Mouse (Mus musculus): Measurements from ENCODE around the gene Foxp1. TPM values are rescaled to one million over a fixed set of nuclear protein-coding genes. Genes with fewer than 3 reads are reported as not detected.

Gene Foxp1
- total and polyA plus RNA-seq, 3 experiments: 16.1 to 42.0 TPM; not detected in 1

DNA sequence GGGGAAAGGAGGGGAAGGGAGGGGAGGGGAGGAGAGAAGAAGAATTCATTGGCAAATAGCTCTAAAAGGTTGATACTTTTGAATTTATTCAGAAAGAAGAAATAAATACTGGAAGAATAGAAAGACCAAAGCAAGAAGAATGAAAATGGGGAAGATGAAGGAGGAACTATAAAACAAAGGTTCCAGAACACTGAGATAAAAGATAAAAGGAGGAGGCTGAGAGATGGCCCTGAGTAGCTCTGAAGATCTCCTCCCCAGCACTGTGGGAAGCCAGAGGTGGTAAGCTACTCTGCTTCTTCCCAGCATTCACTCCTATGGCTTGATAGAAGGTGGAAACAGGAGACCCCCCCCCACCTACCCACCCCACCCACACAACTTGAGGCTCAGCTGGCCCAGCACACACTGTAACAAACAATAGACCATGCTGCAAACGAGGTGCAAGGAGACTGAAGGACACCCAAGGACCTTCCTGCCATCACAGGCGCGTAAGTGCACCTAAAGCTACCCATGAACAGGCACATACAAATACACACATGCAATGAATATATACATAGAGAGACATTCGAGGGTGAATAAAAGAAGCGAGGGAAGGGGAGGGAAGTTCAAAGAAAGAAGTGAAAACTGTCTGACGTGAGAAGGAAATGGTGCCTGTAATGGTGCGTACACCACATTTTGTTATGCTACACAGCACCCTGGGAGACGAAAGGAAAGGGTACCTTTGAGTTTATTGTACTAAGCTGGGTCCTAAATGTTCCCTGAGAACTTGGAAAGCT lies 200.2 kb downstream of the Foxp1 start:
- H3K36me3 ChIP-seq (ENCODE audit: control insufficient read depth in 1 of 2, insufficient read depth in 2 of 2, low read length in 2 of 2): peaks cover 0 to 8% of the 10 kb centered on the region in 2 experiments; a peak in 2 of 4 replicates
- TF ChIP-seq HCFC1 (IDR thresholded peaks at IDR 0.05; ENCODE audit: low read depth, low read length) (no peak), GATA1 (IDR thresholded peaks at IDR 0.05; ENCODE audit: low read depth, low read length) (peak; percentile 67), ELF1 (IDR thresholded peaks at IDR 0.05; ENCODE audit: low read depth, low read length) (no peak), EP300 (IDR thresholded peaks at IDR 0.05; ENCODE audit: low read depth in 1 of 2, low read length in 2 of 2) (peak in 1 of 2 experiments; percentile 68; a peak in 2 of 4 replicates), RCOR1 (IDR thresholded peaks at IDR 0.05; ENCODE audit: low read depth, low read length) (peak; percentile 56), ZKSCAN1 (IDR thresholded peaks at IDR 0.05; ENCODE audit: low read depth, low read length) (no peak)
- H3K4me3 ChIP-seq (ENCODE audit: control insufficient read depth in 1 of 2, insufficient read depth in 1 of 2, low read depth in 2 of 2, low read length in 2 of 2): no peak overlapping the region
- peaks cover 0 to 6% of the 10 kb centered on the region in 2 experiments; a peak in 3 of 4 replicates for H3K4me1 ChIP-seq (ENCODE audit: control insufficient read depth in 1 of 2, insufficient read depth in 2 of 2, low read length in 2 of 2)
- H3K9ac ChIP-seq (ENCODE audit: control insufficient read depth, low read depth, low read length, poor library complexity, severe bottlenecking): no peak overlapping the region
- H3K27me3 ChIP-seq (ENCODE audit: control insufficient read depth in 1 of 2, insufficient read depth in 2 of 2, low read length in 2 of 2): no peaks in the 10 kb centered on the region
- no peak overlapping the region for H3K27ac ChIP-seq (ENCODE audit: control insufficient read depth, low read depth, low read length)
- peak; percentile 52 for DNase-seq (ENCODE audit: low read depth, low spot score)
- H3K9me3 ChIP-seq (replicated peaks; ENCODE audit: insufficient read depth, low read length): no peaks in the 10 kb centered on the region
- H3K79me2 ChIP-seq (ENCODE audit: control insufficient read depth, insufficient read depth, low read length, poor library complexity): no peaks in the 10 kb centered on the region

DNA sequence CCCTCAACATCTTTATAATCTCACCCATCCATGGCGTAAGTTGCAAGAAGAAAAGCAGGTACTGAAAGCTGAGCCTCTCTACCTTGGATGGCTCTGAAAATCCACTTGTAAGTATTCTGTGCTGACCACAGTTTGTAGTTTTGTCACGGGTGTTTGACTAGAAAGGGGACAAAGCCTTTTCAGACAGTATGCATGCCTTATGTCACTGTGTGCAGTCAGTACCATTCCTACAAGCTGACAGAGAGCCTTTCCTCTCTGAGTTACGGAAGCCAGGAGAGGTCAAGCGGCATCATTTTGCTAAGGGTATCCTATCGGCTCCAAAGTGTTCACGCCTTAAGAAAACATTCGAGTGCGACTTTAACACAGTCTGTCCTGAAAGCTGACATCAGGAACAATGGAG lies 202.1 kb downstream of the Foxp1 start:
- no peak overlapping the region for H3K27ac ChIP-seq (ENCODE audit: control insufficient read depth, low read depth, low read length)
- H3K79me2 ChIP-seq (ENCODE audit: control insufficient read depth, insufficient read depth, low read length, poor library complexity): no peaks in the 10 kb centered on the region
- H3K36me3 ChIP-seq (ENCODE audit: control insufficient read depth in 1 of 2, insufficient read depth in 2 of 2, low read length in 2 of 2): peaks cover 0 to 8% of the 10 kb centered on the region in 2 experiments; a peak in 2 of 4 replicates
- TF ChIP-seq SIN3A (IDR thresholded peaks at IDR 0.05; ENCODE audit: low read length): no peak
- no peak for TF ChIP-seq CTCF (IDR thresholded peaks at IDR 0.05 in 2 of 3, conservative IDR thresholded peaks at IDR 0.05 in 1 of 3; ENCODE audit: control insufficient read depth in 1 of 3, insufficient read depth in 1 of 3, low read depth in 2 of 3, low read length in 3 of 3, poor library complexity in 1 of 3, severe bottlenecking in 1 of 3)
- no peak for TF ChIP-seq MYC (IDR thresholded peaks at IDR 0.05; ENCODE audit: low read depth, low read length)
- no peak for TF ChIP-seq MXI1 (IDR thresholded peaks at IDR 0.05; ENCODE audit: low read depth, low read length)
- TF ChIP-seq ZC3H11A (IDR thresholded peaks at IDR 0.05; ENCODE audit: low read depth, low read length): no peak
- TF ChIP-seq ZKSCAN1 (IDR thresholded peaks at IDR 0.05; ENCODE audit: low read depth, low read length): no peak
- no peak for TF ChIP-seq NELFE (IDR thresholded peaks at IDR 0.05; ENCODE audit: low read depth, low read length)
- no peak for TF ChIP-seq BHLHE40 (IDR thresholded peaks at IDR 0.05; ENCODE audit: borderline replicate concordance, low read depth, low read length)
- TF ChIP-seq ZMIZ1 (IDR thresholded peaks at IDR 0.05; ENCODE audit: low read depth, low read length): no peak
- no peak for TF ChIP-seq USF1 (IDR thresholded peaks at IDR 0.05; ENCODE audit: low read depth, low read length)
- no peak for TF ChIP-seq GABPA (IDR thresholded peaks at IDR 0.05; ENCODE audit: low read depth, low read length)
- TF ChIP-seq MYB (IDR thresholded peaks at IDR 0.05; ENCODE audit: low read depth, low read length): no peak
- TF ChIP-seq ELF1 (IDR thresholded peaks at IDR 0.05; ENCODE audit: low read depth, low read length): no peak
- TF ChIP-seq EP300 (IDR thresholded peaks at IDR 0.05; ENCODE audit: low read depth in 1 of 2, low read length in 2 of 2): no peak
- TF ChIP-seq TBP (IDR thresholded peaks at IDR 0.05; ENCODE audit: low read depth, low read length): no peak
- no peaks in the 10 kb centered on the region for H3K27me3 ChIP-seq (ENCODE audit: control insufficient read depth in 1 of 2, insufficient read depth in 2 of 2, low read length in 2 of 2)
- H3K9me3 ChIP-seq (replicated peaks; ENCODE audit: insufficient read depth, low read length): no peaks in the 10 kb centered on the region
- no peak overlapping the region for H3K9ac ChIP-seq (ENCODE audit: control insufficient read depth, low read depth, low read length, poor library complexity, severe bottlenecking)
- DNase-seq (ENCODE audit: low read depth, low spot score): no peak
- H3K4me3 ChIP-seq (ENCODE audit: control insufficient read depth in 1 of 2, insufficient read depth in 1 of 2, low read depth in 2 of 2, low read length in 2 of 2): no peak overlapping the region
- H3K4me1 ChIP-seq (ENCODE audit: control insufficient read depth in 1 of 2, insufficient read depth in 2 of 2, low read length in 2 of 2): peaks cover 0 to 6% of the 10 kb centered on the region in 2 experiments; a peak in 3 of 4 replicates

Measured in MEL (cell line).